Mouse (Mus musculus) olfactory bulb, adult 2 months (tissue): ENCODE results near the gene Luzp1. TPM values are rescaled to one million over a fixed set of nuclear protein-coding genes. Genes with fewer than 3 reads are reported as not detected.

ENCODE experiments used
- H3K27ac ChIP-seq: fragments of 200-500 bp; 2 replicates; pipeline ENCODE4 v1.5.1; 2012; ENCODE audit warnings: low read depth, low read length; ENCODE audit not compliant: insufficient read depth
- H3K4me1 ChIP-seq: fragments of 200-500 bp; 2 replicates; pipeline ENCODE4 v1.6.1; 2012; ENCODE audit warnings: low read length; ENCODE audit not compliant: control insufficient read depth, insufficient read depth
- H3K4me3 ChIP-seq: fragments of 200-500 bp; 2 replicates; pipeline ENCODE4 v1.5.1; 2012; ENCODE audit warnings: mild to moderate bottlenecking, low read depth, low read length, moderate library complexity; ENCODE audit not compliant: insufficient read depth
- CTCF ChIP-seq: fragments of 200-500 bp; IDR thresholded peaks from 2 replicates; pipeline ENCODE4 v1.5.1; 2012; ENCODE audit warnings: low read depth, mild to moderate bottlenecking, low read length, moderate library complexity; ENCODE audit not compliant: insufficient read depth
- POLR2A ChIP-seq: fragments of 200-500 bp; IDR thresholded peaks from 2 replicates; pipeline ENCODE4 v1.6.1; 2012; ENCODE audit warnings: mild to moderate bottlenecking, low read depth, low read length, moderate library complexity; ENCODE audit not compliant: insufficient read depth
- WGBS: fragments of 180-500 bp; shearing (Covaris S2); methylation state at CpG from one replicate; pipeline ENCODE4 v1.1.7; 2018; 5-methylcytosine and 5-hydroxymethylcytosine counted together
- polyA plus RNA-seq: library from polyadenylated mRNA; stranded (reverse); fragments of >200 nt; gene quantifications from 2 replicates; pipeline ENCODE4 v1.2.4, GENCODE M21; 2012; ENCODE audit warnings: low replicate concordance; ENCODE audit not compliant: missing spikeins, insufficient read depth, insufficient read length

The Luzp1 gene
- not detected in 2 replicates for polyA plus RNA-seq

- TF ChIP-seq POLR2A (peak; percentile 96), CTCF (no peak; the same call in 1 of the 2 replicates)
- Histone ChIP-seq H3K4me3 (peak within 1 kb of the TSS; percentile 95), H3K4me1 (peaks cover 4% of the 10 kb centered on the region), H3K27ac (peak within 1 kb of the TSS; percentile 93)
- 2% methylated on average over 36 of the region's 36 CpGs for WGBS
These were observed at the start of gene Luzp1 for GRCm38 (mm10) chr4:136469371-136469903. Gene Luzp1 (plus strand): TSS chr4:136469761.

- 82% methylated on average over 9 of the region's 9 CpGs for WGBS
- H3K4me1 ChIP-seq, result peaks cover 28% of the 10 kb centered on the region
- TF ChIP-seq CTCF (no peak), POLR2A (no peak)
- no peak within 1 kb of the TSS for H3K27ac ChIP-seq
- H3K4me3 ChIP-seq, result peak within 1 kb of the TSS; percentile 40
These were observed 46.3 kb upstream of the Luzp1 start, which contains the start of gene Htr1d for GRCm38 (mm10) chr4:136423224-136423623. Gene Htr1d (plus strand): TSS chr4:136423524.

GRCm38 (mm10) chr4:136424120-136424999 lies 45.2 kb upstream of the Luzp1 start:
- Histone ChIP-seq H3K4me1 (peaks cover 21% of the 10 kb centered on the region), H3K27ac (no peak overlapping the region), H3K4me3 (peak overlapping the region; percentile 40)
- TF ChIP-seq POLR2A, result no peak
- no peak for TF ChIP-seq CTCF
- 1% methylated on average over 68 of the region's 70 CpGs for WGBS

- H3K4me3 ChIP-seq, result peak overlapping the region; percentile 40
- no peak; the same call in 1 of the 2 replicates for TF ChIP-seq CTCF
- no peak overlapping the region for H3K27ac ChIP-seq
- WGBS, result 6% methylated on average over 15 of the region's 15 CpGs
- H3K4me1 ChIP-seq, result peaks cover 21% of the 10 kb centered on the region
These were observed 44.6 kb upstream of the Luzp1 start for GRCm38 (mm10) chr4:136425000-136425288.

- WGBS, result 47% methylated on average over 11 of the region's 11 CpGs
- no peak overlapping the region for H3K27ac ChIP-seq
- H3K4me3 ChIP-seq, result no peak overlapping the region
- H3K4me1 ChIP-seq, result no peaks in the 10 kb centered on the region
- TF ChIP-seq CTCF (no peak), POLR2A (no peak)
These were observed 38.8 kb upstream of the Luzp1 start for GRCm38 (mm10) chr4:136430609-136431375.

GRCm38 (mm10) chr4:136431376-136431693 lies 38.2 kb upstream of the Luzp1 start:
- TF ChIP-seq POLR2A, result no peak
- TF ChIP-seq CTCF, result no peak
- Histone ChIP-seq H3K4me3 (no peak overlapping the region), H3K4me1 (no peaks in the 10 kb centered on the region), H3K27ac (no peak overlapping the region)
- 19% methylated on average over 3 of the region's 3 CpGs for WGBS

GRCm38 (mm10) chr4:136434029-136434428 lies 35.5 kb upstream of the Luzp1 start:
- H3K27ac ChIP-seq, result no peak overlapping the region
- TF ChIP-seq POLR2A, result no peak
- no peak for TF ChIP-seq CTCF
- 90% methylated on average over 4 of the region's 4 CpGs for WGBS
- H3K4me1 ChIP-seq, result no peaks in the 10 kb centered on the region
- H3K4me3 ChIP-seq, result no peak overlapping the region

- 84% methylated on average over 4 of the region's 4 CpGs for WGBS
- H3K4me1 ChIP-seq, result no peaks in the 10 kb centered on the region
- no peak for TF ChIP-seq POLR2A
- no peak for TF ChIP-seq CTCF
- H3K4me3 ChIP-seq, result no peak overlapping the region
- H3K27ac ChIP-seq, result no peak overlapping the region
These were observed 30.5 kb upstream of the Luzp1 start for GRCm38 (mm10) chr4:136439106-136439505.
